Mouse (Mus musculus): Measurements from ENCODE around the gene Coa3. TPM values are rescaled to one million over a fixed set of nuclear protein-coding genes. Genes with fewer than 3 reads are reported as not detected.

Coa3 gene
- total and polyA plus RNA-seq, 2 experiments: 74.7 to 289 TPM

DNA sequence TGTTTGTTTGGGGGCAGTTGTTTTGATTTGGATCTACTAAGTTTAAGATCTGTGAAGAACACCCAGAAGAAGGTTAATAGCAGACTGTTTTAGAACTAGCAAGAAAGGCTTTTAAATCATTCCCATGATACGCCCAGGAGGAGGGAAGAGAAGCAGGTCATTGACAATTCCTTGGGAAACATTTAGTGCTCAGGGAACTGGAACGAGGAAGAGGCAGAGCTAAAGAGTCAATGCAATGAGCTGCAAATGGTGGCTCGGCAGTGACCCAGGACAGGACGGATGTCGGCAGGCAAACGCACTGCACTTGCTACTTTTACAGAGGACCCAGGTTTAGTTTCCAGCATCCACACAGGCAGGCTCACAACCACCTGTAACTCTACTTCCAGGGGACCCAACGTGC is 1.9 kb upstream of the Coa3 start:
- Histone ChIP-seq H3K79me2 (ENCODE audit: control insufficient read depth, insufficient read depth, low read length) (no peaks in the 10 kb centered on the region), H3K36me3 (ENCODE audit: control insufficient read depth, insufficient read depth, low read length) (no peaks in the 10 kb centered on the region), H3K27ac (replicated peaks; ENCODE audit: insufficient read depth, low read depth, low read length) (no peak overlapping the region), H3K9ac (ENCODE audit: low read depth, low read length) (no peak overlapping the region), H3K4me1 (ENCODE audit: control insufficient read depth, insufficient read depth, low read length) (peaks cover 9% of the 10 kb centered on the region), H3K4me3 (ENCODE audit: insufficient read depth, low read depth, low read length) (no peak overlapping the region), H3K27me3 (ENCODE audit: control insufficient read depth, insufficient read depth, low read length) (no peaks in the 10 kb centered on the region)
- WGBS: 75% methylated on average over 7 of the region's 7 CpGs
- no peak for DNase-seq (ENCODE audit: extremely low read depth, low read depth, low spot score)
- TF ChIP-seq CTCF (IDR thresholded peaks at IDR 0.05; ENCODE audit: low read depth, low read length) (no peak), POLR2A (IDR thresholded peaks at IDR 0.05; ENCODE audit: extremely low read depth, insufficient read depth, low read length) (no peak)

GRCm38 (mm10) chr11:101279193-101279569 is 267 bp upstream of the Coa3 start:
- TF ChIP-seq POLR2A (IDR thresholded peaks at IDR 0.05; ENCODE audit: extremely low read depth, insufficient read depth, low read length) (no peak), CTCF (IDR thresholded peaks at IDR 0.05; ENCODE audit: low read depth, low read length) (no peak)
- Histone ChIP-seq H3K9ac (ENCODE audit: low read depth, low read length) (no peak overlapping the region), H3K4me1 (ENCODE audit: control insufficient read depth, insufficient read depth, low read length) (peaks cover 9% of the 10 kb centered on the region), H3K79me2 (ENCODE audit: control insufficient read depth, insufficient read depth, low read length) (no peaks in the 10 kb centered on the region), H3K27me3 (ENCODE audit: control insufficient read depth, insufficient read depth, low read length) (no peaks in the 10 kb centered on the region), H3K27ac (replicated peaks; ENCODE audit: insufficient read depth, low read depth, low read length) (no peak overlapping the region), H3K4me3 (ENCODE audit: insufficient read depth, low read depth, low read length) (no peak overlapping the region), H3K36me3 (ENCODE audit: control insufficient read depth, insufficient read depth, low read length) (no peaks in the 10 kb centered on the region)
- DNase-seq (ENCODE audit: extremely low read depth, low read depth, low spot score): no peak
- 59% methylated on average over 14 of the region's 14 CpGs for WGBS

DNA sequence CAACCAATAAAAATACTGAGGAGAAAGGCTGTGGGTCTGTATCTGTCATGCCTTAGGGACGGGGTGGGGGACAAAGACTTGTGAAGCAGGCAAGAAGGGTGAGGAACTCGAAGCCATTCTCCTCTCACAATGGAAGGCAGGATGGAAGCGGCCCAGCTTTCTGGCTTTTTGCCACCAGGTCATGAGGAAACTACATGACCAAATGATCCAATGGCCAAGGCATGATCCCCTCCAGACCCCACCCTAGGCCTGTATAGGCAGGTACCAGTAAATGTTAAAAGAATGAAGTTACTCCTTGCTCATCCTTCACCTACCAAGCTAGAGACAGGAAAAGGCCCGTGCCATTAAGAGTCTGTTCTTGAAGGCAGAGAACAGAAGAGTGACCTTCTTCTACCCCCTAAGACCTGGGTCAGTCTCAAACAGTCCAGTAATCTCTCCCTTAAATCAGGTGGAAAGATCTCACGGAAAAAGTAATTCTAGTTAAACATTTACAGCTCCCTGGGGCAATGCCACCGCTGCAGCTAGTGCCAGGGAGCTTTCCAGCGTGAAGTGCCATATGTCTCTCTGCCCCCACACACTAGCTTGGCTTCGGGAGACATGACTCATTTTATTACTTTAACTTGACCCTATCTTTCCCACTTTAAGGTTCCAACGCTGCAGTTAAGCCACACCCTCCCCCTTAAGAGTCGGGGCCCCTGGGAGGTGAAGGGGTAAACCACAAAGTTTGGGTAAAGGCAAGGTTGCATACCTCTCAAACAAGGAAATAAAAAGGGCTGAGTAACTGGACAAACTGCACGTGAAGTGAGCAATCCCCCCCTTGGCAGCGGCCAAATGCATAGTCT is 1.3 kb downstream of the Coa3 start:
- 26% methylated on average over 12 of the region's 12 CpGs for WGBS
- TF ChIP-seq CTCF (IDR thresholded peaks at IDR 0.05; ENCODE audit: low read depth, low read length) (no peak), POLR2A (IDR thresholded peaks at IDR 0.05; ENCODE audit: extremely low read depth, insufficient read depth, low read length) (no peak)
- Histone ChIP-seq H3K36me3 (ENCODE audit: control insufficient read depth, insufficient read depth, low read length) (no peaks in the 10 kb centered on the region), H3K9ac (ENCODE audit: low read depth, low read length) (peak overlapping the region; percentile 86), H3K27me3 (ENCODE audit: control insufficient read depth, insufficient read depth, low read length) (no peaks in the 10 kb centered on the region), H3K4me1 (ENCODE audit: control insufficient read depth, insufficient read depth, low read length) (peaks cover 9% of the 10 kb centered on the region), H3K4me3 (ENCODE audit: insufficient read depth, low read depth, low read length) (peak overlapping the region; percentile 92), H3K79me2 (ENCODE audit: control insufficient read depth, insufficient read depth, low read length) (no peaks in the 10 kb centered on the region), H3K27ac (replicated peaks; ENCODE audit: insufficient read depth, low read depth, low read length) (peak overlapping the region; percentile 75)
- DNase-seq (ENCODE audit: extremely low read depth, low read depth, low spot score): peak; percentile 83

- no peak overlapping the region for H3K9ac ChIP-seq (ENCODE audit: low read depth, low read length)
- no peaks in the 10 kb centered on the region for H3K36me3 ChIP-seq (ENCODE audit: control insufficient read depth, insufficient read depth, low read length)
- WGBS: 82% methylated on average over 27 of the region's 27 CpGs
- TF ChIP-seq POLR2A (IDR thresholded peaks at IDR 0.05; ENCODE audit: extremely low read depth, insufficient read depth, low read length) (no peak), CTCF (IDR thresholded peaks at IDR 0.05; ENCODE audit: low read depth, low read length) (no peak)
- no peaks in the 10 kb centered on the region for H3K79me2 ChIP-seq (ENCODE audit: control insufficient read depth, insufficient read depth, low read length)
- H3K27me3 ChIP-seq (ENCODE audit: control insufficient read depth, insufficient read depth, low read length): no peaks in the 10 kb centered on the region
- H3K4me1 ChIP-seq (ENCODE audit: control insufficient read depth, insufficient read depth, low read length): peaks cover 9% of the 10 kb centered on the region
- no peak overlapping the region for H3K27ac ChIP-seq (replicated peaks; ENCODE audit: insufficient read depth, low read depth, low read length)
- H3K4me3 ChIP-seq (ENCODE audit: insufficient read depth, low read depth, low read length): no peak overlapping the region
- no peak for DNase-seq (ENCODE audit: extremely low read depth, low read depth, low spot score)
Measured at GRCm38 (mm10) chr11:101276319-101277070, 2.4 kb downstream of the Coa3 start.

DNA sequence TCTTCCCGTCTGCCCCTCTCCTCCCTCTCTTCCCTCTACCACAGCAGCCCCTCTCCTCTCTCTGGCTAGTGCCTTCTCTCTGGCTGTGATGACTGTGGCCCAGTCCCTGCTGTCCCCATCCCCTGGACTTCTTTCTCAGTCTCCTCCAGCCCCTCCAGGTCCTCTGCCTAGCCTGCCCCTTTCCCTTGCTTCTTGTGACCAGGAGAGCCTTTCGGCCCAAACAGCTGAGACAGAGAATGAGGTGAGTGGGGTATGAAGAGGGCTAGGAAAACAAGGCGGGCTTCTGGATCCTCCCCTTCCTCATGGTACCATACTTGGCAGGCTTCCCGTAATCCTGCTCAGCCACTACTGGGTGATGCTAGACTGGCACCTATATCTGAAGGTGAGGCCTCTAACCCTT is 3.6 kb downstream of the Coa3 start:
- H3K27ac ChIP-seq (replicated peaks; ENCODE audit: insufficient read depth, low read depth, low read length): no peak overlapping the region
- peaks cover 9% of the 10 kb centered on the region for H3K4me1 ChIP-seq (ENCODE audit: control insufficient read depth, insufficient read depth, low read length)
- no peak overlapping the region for H3K4me3 ChIP-seq (ENCODE audit: insufficient read depth, low read depth, low read length)

More for the DNA sequence above, 3.6 kb downstream of the Coa3 start:
- DNase-seq (ENCODE audit: extremely low read depth, low read depth, low spot score): no peak
- no peaks in the 10 kb centered on the region for H3K27me3 ChIP-seq (ENCODE audit: control insufficient read depth, insufficient read depth, low read length)
- WGBS: 87% methylated on average over 4 of the region's 4 CpGs
- TF ChIP-seq CTCF (IDR thresholded peaks at IDR 0.05; ENCODE audit: low read depth, low read length): no peak
- no peak for TF ChIP-seq POLR2A (IDR thresholded peaks at IDR 0.05; ENCODE audit: extremely low read depth, insufficient read depth, low read length)
- no peaks in the 10 kb centered on the region for H3K79me2 ChIP-seq (ENCODE audit: control insufficient read depth, insufficient read depth, low read length)
- H3K36me3 ChIP-seq (ENCODE audit: control insufficient read depth, insufficient read depth, low read length): no peaks in the 10 kb centered on the region
- no peak overlapping the region for H3K9ac ChIP-seq (ENCODE audit: low read depth, low read length)
